Mouse (Mus musculus) olfactory bulb, adult 2 months (tissue): Measurements from ENCODE around the gene Fbxl12.

Experiments
- CTCF ChIP-seq: fragments of 200-500 bp; IDR thresholded peaks from 2 replicates; pipeline ENCODE4 v1.5.1; 2012; ENCODE audit warnings: low read depth, mild to moderate bottlenecking, low read length, moderate library complexity; ENCODE audit not compliant: insufficient read depth
- POLR2A ChIP-seq: fragments of 200-500 bp; IDR thresholded peaks from 2 replicates; pipeline ENCODE4 v1.6.1; 2012; ENCODE audit warnings: mild to moderate bottlenecking, low read depth, low read length, moderate library complexity; ENCODE audit not compliant: insufficient read depth

DNA sequence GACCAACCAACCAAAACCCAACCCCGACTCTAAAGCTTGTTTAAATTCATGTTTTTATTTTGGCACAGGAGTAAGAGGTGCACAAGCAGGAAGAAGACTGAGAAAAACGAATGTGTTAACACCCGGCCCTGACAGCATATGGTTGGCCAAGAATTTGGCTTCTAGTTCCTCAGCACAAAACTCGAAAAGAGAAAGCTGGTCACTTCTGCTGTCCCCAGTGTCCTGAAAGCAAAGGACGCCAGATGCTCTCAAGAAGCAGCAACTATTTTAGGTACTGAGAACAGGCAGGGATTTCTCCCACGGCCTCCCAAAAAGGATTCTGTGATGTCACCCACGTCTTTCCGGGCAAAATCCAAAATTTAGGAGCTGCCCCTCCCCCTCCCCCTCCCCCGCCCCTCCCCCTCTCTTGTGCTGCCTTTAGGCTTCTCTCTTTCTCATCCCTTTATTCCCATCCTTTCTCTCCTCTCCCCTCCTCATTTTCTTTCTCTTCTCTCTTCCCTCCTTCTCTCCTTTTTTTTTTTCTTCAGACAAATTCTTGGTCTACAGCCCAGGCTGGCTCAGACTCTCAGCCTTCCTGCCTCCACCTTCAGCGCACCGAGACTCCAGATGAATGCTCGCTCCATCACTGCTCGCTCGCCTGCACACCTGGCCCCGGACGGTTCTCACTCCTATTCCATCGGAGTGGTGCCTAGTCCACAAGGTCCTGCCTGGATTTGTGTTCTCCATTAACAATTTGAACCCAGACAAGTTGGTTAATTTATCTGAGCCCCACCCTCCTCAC, 40.7 kb upstream of the Fbxl12 start:
- TF ChIP-seq CTCF (no peak), POLR2A (no peak)
